Mouse (Mus musculus): ENCODE data around the gene Aqp9.

- TF ChIP-seq CTCF (IDR thresholded peaks at IDR 0.05; ENCODE audit: low read depth, low read length) (no peak), POLR2A (IDR thresholded peaks at IDR 0.05; ENCODE audit: extremely low read depth, insufficient read depth, low read length) (no peak)
Measured at GRCm38 (mm10) chr9:71070628-71071027, 97.9 kb downstream of the Aqp9 start.
